Mouse (Mus musculus) ES-E14 (cell line): ENCODE measurements at regions not wholly inside any gene's neighbourhood (a gene's known extent, or its start where the extent isn't known, plus 50 kb on each side); places are given as distances from the start of the nearest gene placed in this dataset.

Source experiments
- CHD2 ChIP-seq: IDR thresholded peaks from 2 replicates; pipeline ENCODE4 v1.6.1; 2014; ENCODE audit warnings: mild to moderate bottlenecking, low read depth, low read length, inconsistent platforms
- HCFC1 ChIP-seq: IDR thresholded peaks from 2 replicates; pipeline ENCODE4 v1.6.1; 2012; ENCODE audit warnings: low read length, inconsistent platforms, borderline replicate concordance; ENCODE audit not compliant: insufficient read depth
- ZC3H11A ChIP-seq: IDR thresholded peaks from 2 replicates; pipeline ENCODE4 v1.6.1; 2012; ENCODE audit warnings: low read depth, mild to moderate bottlenecking, inconsistent platforms, low read length, borderline replicate concordance
- ZNF384 ChIP-seq: IDR thresholded peaks from 2 replicates; pipeline ENCODE4 v1.6.1; 2012; ENCODE audit warnings: low read depth, low read length, inconsistent platforms

DNA sequence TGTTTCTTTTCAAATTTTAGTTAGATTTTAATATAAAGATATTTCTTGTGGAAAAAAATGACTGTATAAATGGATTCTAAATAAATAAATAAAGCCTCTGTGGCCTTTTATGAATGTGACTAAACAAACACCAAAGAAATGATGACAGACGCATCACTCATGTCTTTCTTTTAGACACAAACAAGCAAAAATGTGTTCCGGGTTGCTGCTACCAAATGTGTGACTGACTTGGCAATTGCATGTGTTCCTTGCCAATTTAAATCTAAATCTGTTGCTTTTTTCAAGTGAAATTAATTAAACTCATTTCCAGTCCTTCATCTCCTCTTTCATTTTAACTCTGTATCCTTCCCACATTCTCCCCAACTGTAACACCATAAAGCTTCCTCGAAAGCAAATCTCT lies 225.7 kb upstream of the Isl1 start:
- no peak for TF ChIP-seq ZNF384
- no peak for TF ChIP-seq HCFC1
- TF ChIP-seq ZC3H11A = no peak
- no peak for TF ChIP-seq CHD2
